Mouse (Mus musculus) erythroblast, adult 5-6 weeks (primary cell): ENCODE results near the gene Orai3. TPM values are rescaled to one million over a fixed set of nuclear protein-coding genes. Genes with fewer than 3 reads are reported as not detected.
A peak's percentile ranks its signal among the peaks of the same experiment; 100 is the strongest.
"Not testable (repeated sequence)": the region's sequence is repeated elsewhere in the genome, so short reads cannot be mapped to it uniquely, and the experiment has no call there.

Experiments
- ATAC-seq: replicated peaks from 2 replicates; pipeline ENCODE4 v1.8.0; 2016; ENCODE audit warnings: moderate number of reproducible peaks, mild to moderate bottlenecking, moderate TSS enrichment, inconsistent platforms; ENCODE audit not compliant: poor library complexity, low FRiP score, severe bottlenecking
- total RNA-seq, 2 experiments: library from RNA; stranded (forward) in 1 of 2; stranded (reverse) in 1 of 2; fragments of 150-400 nt in 1 of 2; fragments of 200-764, 138-1000 nt in 1 of 2; gene quantifications; 2 replicates each; pipeline versions ENCODE4 v1.2.3 to v1.2.4; 2015 to 2017; ENCODE audit warnings: low replicate concordance in 2 of 2

Orai3 gene
- 2.9 and 9.0 TPM in 2 replicates for total RNA-seq (2015; ENCODE audit: low replicate concordance)
- 5.7 and 9.8 TPM in 2 replicates for total RNA-seq (2017; ENCODE audit: low replicate concordance)

DNA sequence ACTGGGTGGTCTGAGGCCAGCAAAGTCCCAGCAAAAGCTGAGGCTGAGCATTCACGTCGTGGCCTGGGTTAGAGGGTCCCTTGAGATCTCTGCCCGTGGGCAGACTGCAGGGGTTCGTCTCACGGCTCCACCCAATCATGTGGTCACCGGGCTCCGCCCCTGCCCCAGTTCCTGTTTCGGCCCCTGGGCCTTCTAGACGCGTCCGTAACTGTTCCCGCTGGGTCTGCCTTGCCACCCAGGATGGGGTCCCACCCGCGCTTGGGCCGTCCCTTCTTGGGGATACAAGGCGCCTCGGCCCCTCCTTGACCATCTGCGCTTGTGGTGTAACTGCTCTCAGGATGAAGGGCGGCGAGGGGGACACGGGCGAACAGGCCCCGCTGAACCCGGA lies at the start of gene Orai3:
Gene Orai3 (plus strand): TSS at position 165 of the 388 bp plus-strand sequence.
- peak; percentile 24 for ATAC-seq

DNA sequence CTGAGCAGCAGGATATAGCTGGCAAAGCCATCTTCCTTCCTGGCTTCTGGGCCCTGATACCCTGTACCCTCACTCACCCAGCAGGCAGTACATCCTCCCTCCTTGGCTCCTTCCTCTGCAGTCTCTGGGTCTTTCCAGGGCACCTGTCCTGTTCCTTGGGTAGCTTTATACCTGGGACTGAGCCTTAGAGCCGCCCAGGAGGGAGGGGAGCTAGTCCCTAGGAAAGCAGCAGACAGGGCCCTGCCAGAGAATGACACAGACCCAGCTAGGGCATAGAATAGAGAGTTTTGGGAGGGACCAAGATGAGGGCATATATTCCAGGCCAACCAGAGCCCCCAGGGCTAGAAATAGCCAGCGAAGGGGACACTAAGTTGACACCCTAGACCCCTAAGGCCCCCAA lies 44.1 kb upstream of the Orai3 start:
- no peak for ATAC-seq

DNA sequence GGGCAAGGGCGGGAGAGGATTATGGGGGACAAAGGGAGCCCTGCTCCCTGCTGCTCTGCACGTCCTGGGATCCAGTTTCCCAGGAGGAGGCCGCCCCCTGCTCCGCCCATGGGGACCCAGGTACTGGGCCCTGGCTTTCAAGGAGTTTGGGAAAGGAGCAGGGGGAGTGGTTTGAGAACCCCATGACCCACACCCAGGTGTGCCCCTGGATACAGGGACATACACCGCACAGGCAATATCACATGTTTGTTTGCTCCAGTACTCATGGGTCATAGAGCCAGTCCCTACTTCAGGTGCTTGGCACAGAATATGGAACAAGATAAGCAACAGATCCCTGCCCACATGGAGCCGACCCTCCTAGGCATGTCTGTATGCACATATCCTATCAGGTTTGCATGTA lies 43.7 kb upstream of the Orai3 start:
- no peak for ATAC-seq

DNA sequence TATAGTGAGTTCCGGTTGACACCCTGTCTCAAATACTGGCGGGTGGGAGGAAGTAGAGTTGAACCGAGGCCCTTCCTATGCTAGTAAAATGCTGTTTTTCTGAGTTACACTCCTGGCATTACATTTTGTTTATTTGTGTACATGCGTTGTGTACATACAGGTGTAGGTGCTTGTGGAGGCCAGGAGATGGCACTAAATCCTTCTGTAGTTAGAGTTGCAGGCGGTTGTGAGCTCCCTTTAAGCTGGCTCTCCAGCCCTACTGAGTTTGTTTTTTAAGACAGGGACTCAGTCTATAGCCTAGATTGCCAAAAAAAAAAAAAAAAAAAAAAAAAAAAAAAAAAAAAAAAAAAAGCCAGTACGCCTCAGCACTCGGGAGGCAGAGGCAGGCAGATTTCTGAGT lies 41.7 kb upstream of the Orai3 start:
- no peak for ATAC-seq

- ATAC-seq = no peak
Observed at GRCm38 (mm10) chr7:127730170-127730569, 39.4 kb upstream of the Orai3 start.

DNA sequence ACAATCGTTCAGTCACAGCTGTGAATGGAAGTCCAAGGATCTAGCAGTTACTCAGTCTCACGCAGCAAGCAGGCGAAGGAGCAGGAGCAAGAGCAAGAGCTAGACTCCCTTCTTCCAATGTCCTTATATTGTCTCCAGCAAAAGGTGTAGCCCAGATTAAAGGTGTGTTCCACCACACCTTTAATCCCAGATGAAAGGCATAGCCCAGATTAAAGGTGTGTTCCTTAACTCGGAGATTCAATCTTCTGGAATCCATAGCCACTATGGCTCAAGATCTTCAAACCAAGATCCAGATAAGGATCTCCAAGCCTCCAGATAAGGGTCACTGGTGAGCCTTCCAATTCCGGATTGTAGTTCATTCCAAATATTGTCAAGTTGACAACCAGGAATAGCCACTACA lies 37.5 kb upstream of the Orai3 start, which contains the start of gene Ctf2:
Gene Ctf2 (minus strand): TSS at position 101 of the 400 bp plus-strand sequence.
- ATAC-seq = not testable (repeated sequence)

DNA sequence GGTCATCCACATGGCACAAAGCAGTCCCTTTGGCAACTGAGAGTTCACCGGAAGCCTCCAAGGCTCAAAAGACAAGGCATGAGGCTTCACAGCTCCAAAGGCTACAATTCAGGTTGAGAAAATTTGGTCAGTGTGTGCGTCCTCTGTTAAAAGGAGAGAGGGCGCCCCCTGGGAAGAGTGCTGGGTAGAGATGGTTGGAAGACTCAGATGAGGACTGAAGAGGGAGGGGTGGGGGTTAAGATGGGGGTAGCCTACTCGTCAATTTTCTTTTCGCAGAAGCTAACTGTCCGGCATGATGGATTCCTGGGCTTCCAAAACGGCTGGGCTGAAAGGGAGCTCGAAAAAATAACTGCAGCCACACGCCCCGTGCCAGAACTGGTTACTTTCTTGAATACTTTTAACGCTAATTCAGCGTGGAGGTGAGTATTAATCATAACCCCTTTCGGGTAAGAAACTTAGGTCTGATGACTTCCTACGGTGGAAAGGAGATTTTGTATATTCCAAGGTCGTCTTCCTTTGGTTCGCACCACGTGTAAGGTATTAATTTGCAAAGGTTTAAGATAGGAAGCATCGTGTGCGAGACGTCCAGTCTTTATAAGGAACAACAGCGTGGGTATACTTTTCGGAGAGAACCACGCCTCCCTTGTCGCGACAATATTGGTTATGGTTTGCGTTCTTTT lies 25.1 kb upstream of the Orai3 start, which contains the start of gene Fbxl19:
Gene Fbxl19 (plus strand): TSS at position 178 of the 680 bp plus-strand sequence.
- ATAC-seq = 0 out of 2 replicates have a peak, but pooled peaks have one; percentile 25

DNA sequence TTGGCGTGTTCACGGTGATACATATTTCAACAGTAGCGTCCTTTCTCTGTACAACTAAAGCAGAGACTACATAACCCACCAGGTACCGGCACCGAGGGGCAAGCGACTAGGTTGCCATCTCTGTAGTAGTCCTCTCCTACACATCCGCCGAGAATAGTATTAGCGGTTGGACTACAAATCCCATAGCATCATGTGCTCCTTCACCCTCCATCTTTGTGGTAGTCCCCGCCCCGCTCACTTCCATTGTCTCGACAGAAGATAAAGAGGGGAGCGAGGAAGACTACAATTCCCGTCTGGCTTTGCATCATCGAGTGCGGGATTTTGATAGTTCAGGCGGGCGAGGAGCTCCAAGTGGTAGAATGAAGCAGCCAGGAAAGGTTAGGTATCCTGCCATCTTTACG lies 24.4 kb upstream of the Orai3 start:
- peak; percentile 73 for ATAC-seq

- peak; percentile 58 for ATAC-seq
Observed at GRCm38 (mm10) chr7:127745652-127746493, 23.7 kb upstream of the Orai3 start.

DNA sequence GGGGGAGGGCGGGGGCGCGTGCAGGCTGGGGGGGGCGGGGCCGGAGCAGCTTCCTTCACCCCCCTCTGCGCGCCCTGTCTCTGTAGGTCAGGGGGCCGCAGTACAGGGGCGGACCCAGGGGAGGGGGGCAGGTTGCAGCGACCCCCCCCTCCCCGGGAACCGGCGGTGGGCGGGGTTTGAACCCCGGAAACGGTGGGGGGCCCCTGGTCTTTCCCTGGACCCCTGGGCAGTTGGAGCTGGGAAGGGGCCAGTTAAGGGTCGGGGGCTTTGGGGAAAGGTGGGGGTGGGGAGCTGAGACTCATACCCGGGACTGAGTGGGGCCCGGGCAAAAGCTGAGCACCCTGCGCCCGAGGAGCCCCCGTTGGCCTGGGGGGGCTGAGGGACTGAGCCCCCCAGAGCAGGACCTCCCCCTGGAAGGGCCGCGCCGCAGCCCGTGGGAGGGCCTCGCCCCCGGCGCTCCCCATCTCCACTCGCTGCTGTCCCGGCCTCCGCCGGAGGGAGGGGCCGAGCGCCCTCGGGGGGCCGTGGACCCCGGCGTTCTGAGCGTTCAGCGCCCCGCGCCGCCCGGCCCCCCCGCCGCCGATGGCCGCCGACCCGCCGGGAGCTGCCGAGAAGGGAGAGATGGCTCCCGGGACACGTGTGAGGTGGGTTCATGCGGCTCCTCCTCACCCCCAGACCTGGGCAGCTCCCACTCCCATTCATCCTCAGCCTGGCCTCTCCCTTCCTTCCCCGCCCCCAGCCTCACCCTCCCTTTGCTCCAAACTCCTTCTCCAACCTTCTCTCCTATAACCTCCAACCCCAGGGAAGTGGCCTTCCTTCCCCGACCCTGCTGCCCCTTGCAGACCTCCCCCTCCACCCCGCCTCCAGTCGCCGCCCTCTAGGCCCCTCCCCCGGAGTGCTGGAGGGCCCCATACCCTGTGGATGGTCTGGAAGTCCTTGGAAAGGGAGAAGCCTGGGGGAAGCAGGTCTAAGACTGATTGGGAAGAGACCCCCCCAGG lies 22.8 kb upstream of the Orai3 start:
- ATAC-seq = no peak

- no peak for ATAC-seq
Observed at GRCm38 (mm10) chr7:127747559-127748234, 21.9 kb upstream of the Orai3 start.

GRCm38 (mm10) chr7:127748235-127748560 lies 21.4 kb upstream of the Orai3 start:
- no peak for ATAC-seq

DNA sequence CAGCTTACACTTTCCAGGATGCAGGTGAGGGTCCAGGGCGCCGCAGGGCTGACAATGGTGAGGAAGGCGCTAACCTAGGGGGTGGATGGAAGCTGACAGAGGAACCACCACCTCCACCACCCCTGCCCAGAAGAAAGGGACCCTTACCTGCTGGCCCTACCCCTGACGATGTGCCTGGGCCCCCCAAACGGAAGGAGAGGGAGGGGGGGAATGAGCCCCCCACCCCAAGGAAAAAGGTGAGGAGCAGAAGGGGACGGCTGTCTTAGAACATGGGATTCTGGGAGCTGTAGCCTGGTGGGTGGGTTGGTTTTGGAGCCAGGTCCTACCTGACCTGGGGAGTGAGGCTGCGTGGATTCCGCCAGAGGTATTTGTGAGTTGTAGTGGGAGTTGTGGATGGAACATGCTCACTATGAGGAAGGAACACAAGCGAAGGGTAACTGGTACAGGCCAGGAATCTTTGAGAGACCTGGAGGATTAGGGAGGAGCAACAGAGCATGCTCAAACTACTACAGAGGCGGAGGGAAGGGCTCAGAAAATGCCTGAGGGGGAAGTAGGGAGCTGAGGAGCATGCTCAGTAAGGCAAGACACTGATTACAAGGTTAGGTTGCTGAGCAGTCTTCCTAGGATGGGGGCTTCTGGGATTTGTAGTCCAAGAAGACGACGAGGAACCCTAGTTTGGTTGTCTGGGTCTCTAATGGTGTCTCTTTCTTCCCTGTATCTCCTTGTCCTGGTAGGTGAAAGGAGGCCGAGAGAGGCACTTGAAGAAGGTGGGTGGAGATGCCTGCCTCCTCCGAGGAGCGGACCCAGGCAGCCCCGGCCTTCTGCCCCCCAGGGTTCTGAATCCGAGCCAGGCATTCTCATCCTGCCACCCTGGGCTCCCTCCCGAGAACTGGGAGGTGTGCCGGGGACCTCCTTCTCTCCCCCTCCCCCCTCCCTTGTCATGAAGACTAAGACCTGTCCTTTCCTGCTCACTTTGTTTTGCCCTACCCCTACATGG lies 19.2 kb upstream of the Orai3 start:
- ATAC-seq = no peak

- no peak for ATAC-seq
Observed at GRCm38 (mm10) chr7:127751619-127752018, 18.0 kb upstream of the Orai3 start.

DNA sequence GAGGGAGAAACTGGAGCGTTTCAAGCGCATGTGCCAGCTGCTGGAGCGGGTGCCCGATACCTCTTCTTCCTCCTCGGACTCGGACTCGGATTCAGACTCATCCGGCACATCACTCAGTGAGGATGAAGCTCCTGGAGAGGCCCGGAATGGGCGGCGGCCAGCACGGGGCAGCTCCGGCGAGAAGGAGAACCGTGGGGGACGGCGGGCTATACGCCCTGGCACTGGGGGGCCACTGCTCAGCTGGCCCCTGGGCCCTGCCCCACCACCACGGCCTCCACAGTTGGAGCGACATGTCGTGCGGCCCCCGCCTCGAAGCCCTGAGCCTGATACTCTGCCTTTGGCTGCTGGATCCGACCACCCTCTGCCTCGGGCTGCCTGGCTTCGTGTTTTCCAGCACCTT lies 17.5 kb upstream of the Orai3 start:
- ATAC-seq = no peak

DNA sequence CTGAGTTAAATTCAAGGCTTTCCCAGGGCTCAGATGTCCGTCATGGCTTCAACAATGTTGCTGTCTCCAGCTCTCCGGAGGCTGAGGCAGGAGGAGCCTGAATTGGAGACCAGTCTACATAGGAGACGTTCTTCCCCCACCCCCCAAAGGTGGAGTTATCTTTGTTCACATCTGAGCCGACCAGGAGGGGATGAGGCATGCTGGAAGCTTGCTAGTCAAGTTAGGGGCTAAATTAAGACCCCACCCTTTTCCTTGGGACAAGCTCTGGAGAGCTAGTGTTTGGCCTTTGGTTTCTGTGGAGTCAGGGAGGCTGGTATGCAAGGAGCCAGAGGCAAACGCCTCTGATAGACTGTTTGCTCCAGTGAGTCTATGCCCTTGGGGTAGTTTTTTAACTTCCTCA lies 16.5 kb upstream of the Orai3 start:
- no peak for ATAC-seq

- no peak for ATAC-seq
Observed at GRCm38 (mm10) chr7:127753741-127754140, 15.9 kb upstream of the Orai3 start.

DNA sequence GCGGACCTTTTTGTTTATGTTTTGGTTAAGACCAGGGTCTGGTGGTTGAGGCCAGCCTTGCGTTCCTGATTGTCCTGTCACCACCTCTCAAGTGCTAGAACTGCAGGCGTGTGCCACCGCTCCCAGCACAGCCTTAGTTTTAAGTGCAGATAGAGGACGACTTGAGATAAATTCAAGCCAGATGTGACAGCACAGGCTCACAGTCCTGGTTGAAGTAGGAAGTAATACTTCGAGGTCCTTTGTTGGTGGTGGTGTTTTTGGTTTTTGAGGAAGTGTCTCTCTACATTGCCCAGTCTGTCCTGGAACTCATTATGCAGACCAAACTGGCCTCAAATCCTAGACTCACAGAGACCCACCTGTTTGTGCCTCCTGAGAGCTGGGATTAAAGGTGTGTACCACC lies 9.9 kb upstream of the Orai3 start:
- ATAC-seq = no peak
